Mouse (Mus musculus) midbrain, embryonic 15.5 days (tissue): ENCODE measurements around the gene Btbd9. TPM values are rescaled to one million over a fixed set of nuclear protein-coding genes. Genes with fewer than 3 reads are reported as not detected.

Experiments
- ATAC-seq: fragments of 200-750 bp; cut with Nextera tagmentation; replicated peaks from 2 replicates; pipeline ENCODE4 v1.8.0; 2017; ENCODE audit warnings: moderate TSS enrichment
- H3K27ac ChIP-seq: fragments of 300-500 bp; sonication (generic); 2 replicates; pipeline ENCODE4 v1.5.1; 2015; ENCODE audit warnings: mild to moderate bottlenecking, inconsistent platforms
- H3K27me3 ChIP-seq: fragments of 300-500 bp; sonication (generic); replicated peaks from 2 replicates; pipeline ENCODE4 v1.6.1; 2015; ENCODE audit warnings: inconsistent platforms
- H3K36me3 ChIP-seq: fragments of 300-500 bp; sonication (generic); replicated peaks from 2 replicates; pipeline ENCODE4 v1.6.1; 2015; ENCODE audit warnings: inconsistent platforms
- H3K4me1 ChIP-seq: fragments of 300-500 bp; sonication (generic); 2 replicates; pipeline ENCODE4 v1.6.1; 2015; ENCODE audit warnings: inconsistent platforms
- H3K4me2 ChIP-seq: fragments of 300-500 bp; sonication (generic); 2 replicates; pipeline ENCODE4 v1.6.1; 2015; ENCODE audit warnings: inconsistent platforms, mild to moderate bottlenecking, moderate library complexity
- H3K4me3 ChIP-seq: fragments of 300-500 bp; sonication (generic); 2 replicates; pipeline ENCODE4 v1.5.1; 2015; ENCODE audit warnings: mild to moderate bottlenecking, inconsistent platforms
- H3K9ac ChIP-seq: fragments of 300-500 bp; sonication (generic); 2 replicates; pipeline ENCODE4 v1.6.1; 2015; ENCODE audit warnings: mild to moderate bottlenecking, inconsistent platforms
- H3K9me3 ChIP-seq: fragments of 300-500 bp; sonication (generic); 2 replicates; pipeline ENCODE4 v1.6.1; 2016; ENCODE audit warnings: inconsistent platforms
- WGBS: fragments of 180-500 bp; shearing (Covaris S2); methylation state at CpG from one replicate; pipeline ENCODE4 v1.1.7; 2015; ENCODE audit warnings: mixed read lengths; 5-methylcytosine and 5-hydroxymethylcytosine counted together
- polyA plus RNA-seq: library from polyadenylated mRNA; unstranded; fragments of >200 nt; fragmentation: Nextera tagmentation; extraction: Ambion mirVana; gene quantifications from 2 replicates; pipeline ENCODE4 v1.2.1, GENCODE M21; 2015

Btbd9 gene
- polyA plus RNA-seq, 1 experiment from 2014 or later: 163 TPM

GRCm38 (mm10) chr17:30610739-30611138, 34.5 kb upstream of the Btbd9 start:
- Histone ChIP-seq H3K36me3 (no peaks in the 10 kb centered on the region), H3K27ac (no peak overlapping the region), H3K4me2 (no peak overlapping the region), H3K4me1 (peaks cover 12% of the 10 kb centered on the region), H3K27me3 (no peaks in the 10 kb centered on the region), H3K9me3 (no peaks in the 10 kb centered on the region), H3K4me3 (no peak overlapping the region), H3K9ac (no peak overlapping the region)
- WGBS: 34% methylated on average over 1 of the region's 1 CpGs
- ATAC-seq: no peak

- no peak for ATAC-seq
- Histone ChIP-seq H3K9ac (no peak overlapping the region), H3K4me2 (no peak overlapping the region), H3K27me3 (no peaks in the 10 kb centered on the region), H3K27ac (no peak overlapping the region), H3K36me3 (no peaks in the 10 kb centered on the region), H3K9me3 (no peaks in the 10 kb centered on the region), H3K4me3 (no peak overlapping the region), H3K4me1 (peaks cover 12% of the 10 kb centered on the region)
- 98% methylated on average over 5 of the region's 5 CpGs for WGBS
Measured at GRCm38 (mm10) chr17:30609980-30610307, 33.7 kb upstream of the Btbd9 start.

- WGBS: 90% methylated on average over 16 of the region's 16 CpGs
- Histone ChIP-seq H3K27me3 (no peaks in the 10 kb centered on the region), H3K4me1 (peaks cover 12% of the 10 kb centered on the region), H3K9ac (no peak overlapping the region), H3K27ac (no peak overlapping the region), H3K9me3 (no peaks in the 10 kb centered on the region), H3K36me3 (no peaks in the 10 kb centered on the region), H3K4me3 (no peak overlapping the region), H3K4me2 (no peak overlapping the region)
- no peak for ATAC-seq
Measured at GRCm38 (mm10) chr17:30609305-30609979, 33.2 kb upstream of the Btbd9 start.

GRCm38 (mm10) chr17:30607909-30608495, 31.7 kb upstream of the Btbd9 start:
- H3K4me1 ChIP-seq: peaks cover 12% of the 10 kb centered on the region
- H3K4me2 ChIP-seq: no peak overlapping the region
- no peaks in the 10 kb centered on the region for H3K27me3 ChIP-seq
- no peaks in the 10 kb centered on the region for H3K9me3 ChIP-seq
- 56% methylated on average over 8 of the region's 8 CpGs for WGBS
- no peak overlapping the region for H3K9ac ChIP-seq
- ATAC-seq: no peak
- H3K36me3 ChIP-seq: no peaks in the 10 kb centered on the region
- no peak overlapping the region for H3K4me3 ChIP-seq
- H3K27ac ChIP-seq: no peak overlapping the region

- Histone ChIP-seq H3K27me3 (no peaks in the 10 kb centered on the region), H3K36me3 (no peaks in the 10 kb centered on the region), H3K4me3 (no peak overlapping the region), H3K4me1 (peaks cover 12% of the 10 kb centered on the region), H3K9ac (no peak overlapping the region), H3K4me2 (no peak overlapping the region), H3K9me3 (no peaks in the 10 kb centered on the region), H3K27ac (no peak overlapping the region)
- 93% methylated on average over 7 of the region's 7 CpGs for WGBS
- no peak for ATAC-seq
Measured at GRCm38 (mm10) chr17:30607330-30607729, 31.0 kb upstream of the Btbd9 start.

- H3K36me3 ChIP-seq: no peaks in the 10 kb centered on the region
- no peak overlapping the region for H3K9ac ChIP-seq
- no peak for ATAC-seq
- WGBS: 77% methylated on average over 8 of the region's 8 CpGs
- no peaks in the 10 kb centered on the region for H3K9me3 ChIP-seq
- H3K4me2 ChIP-seq: no peak overlapping the region
- no peak overlapping the region for H3K27ac ChIP-seq
- H3K27me3 ChIP-seq: no peaks in the 10 kb centered on the region
- no peak overlapping the region for H3K4me3 ChIP-seq
- peaks cover 9% of the 10 kb centered on the region for H3K4me1 ChIP-seq
Measured at GRCm38 (mm10) chr17:30606634-30607081, 30.4 kb upstream of the Btbd9 start.

GRCm38 (mm10) chr17:30606206-30606605, 29.9 kb upstream of the Btbd9 start:
- Histone ChIP-seq H3K4me3 (no peak overlapping the region), H3K4me1 (peaks cover 5% of the 10 kb centered on the region; the same call in 1 of the 2 replicates), H3K27me3 (no peaks in the 10 kb centered on the region), H3K9ac (no peak overlapping the region), H3K27ac (no peak overlapping the region), H3K36me3 (no peaks in the 10 kb centered on the region), H3K4me2 (no peak overlapping the region), H3K9me3 (no peaks in the 10 kb centered on the region)
- ATAC-seq: no peak
- WGBS: 83% methylated on average over 11 of the region's 11 CpGs

- WGBS: 80% methylated on average over 5 of the region's 5 CpGs
- no peak for ATAC-seq
Measured at GRCm38 (mm10) chr17:30605001-30605400, 28.7 kb upstream of the Btbd9 start.

GRCm38 (mm10) chr17:30604296-30604695, 28.0 kb upstream of the Btbd9 start:
- ATAC-seq: no peak
- Histone ChIP-seq H3K27ac (no peak overlapping the region), H3K4me1 (0 out of 2 replicates have a peak, but pooled peaks cover 3% of the 10 kb centered on the region), H3K9me3 (no peaks in the 10 kb centered on the region), H3K27me3 (no peaks in the 10 kb centered on the region), H3K9ac (no peak overlapping the region), H3K36me3 (no peaks in the 10 kb centered on the region), H3K4me3 (no peak overlapping the region), H3K4me2 (no peak overlapping the region)
- WGBS: 88% methylated on average over 6 of the region's 6 CpGs

More at GRCm38 (mm10) chr17:30605001-30605400, 28.7 kb upstream of the Btbd9 start:
- Histone ChIP-seq H3K4me2 (no peak overlapping the region), H3K27ac (no peak overlapping the region), H3K4me3 (no peak overlapping the region), H3K36me3 (no peaks in the 10 kb centered on the region), H3K9me3 (no peaks in the 10 kb centered on the region), H3K4me1 (0 out of 2 replicates have a peak, but pooled peaks cover 3% of the 10 kb centered on the region), H3K27me3 (no peaks in the 10 kb centered on the region), H3K9ac (no peak overlapping the region)

- Histone ChIP-seq H3K4me3 (no peak overlapping the region), H3K9me3 (no peaks in the 10 kb centered on the region), H3K27ac (no peak overlapping the region), H3K27me3 (no peaks in the 10 kb centered on the region), H3K9ac (no peak overlapping the region), H3K36me3 (peaks cover 3% of the 10 kb centered on the region; the same call in 1 of the 2 replicates), H3K4me2 (no peak overlapping the region), H3K4me1 (no peaks in the 10 kb centered on the region)
- 95% methylated on average over 14 of the region's 14 CpGs for WGBS
- no peak for ATAC-seq
Measured at GRCm38 (mm10) chr17:30602175-30602574, 25.9 kb upstream of the Btbd9 start.

- 74% methylated on average over 5 of the region's 5 CpGs for WGBS
Measured at GRCm38 (mm10) chr17:30598300-30598699, 22.0 kb upstream of the Btbd9 start.

GRCm38 (mm10) chr17:30597786-30598185, 21.5 kb upstream of the Btbd9 start:
- Histone ChIP-seq H3K4me3 (no peak overlapping the region), H3K27me3 (no peaks in the 10 kb centered on the region), H3K9ac (no peak overlapping the region), H3K27ac (no peak overlapping the region), H3K36me3 (peaks cover 9% of the 10 kb centered on the region; the same call in 1 of the 2 replicates), H3K4me1 (peaks cover 10% of the 10 kb centered on the region; the same call in 1 of the 2 replicates), H3K4me2 (no peak overlapping the region), H3K9me3 (no peaks in the 10 kb centered on the region)
- ATAC-seq: no peak
- WGBS: 91% methylated on average over 9 of the region's 9 CpGs

More at GRCm38 (mm10) chr17:30598300-30598699, 22.0 kb upstream of the Btbd9 start:
- Histone ChIP-seq H3K27ac (no peak overlapping the region), H3K36me3 (peaks cover 6% of the 10 kb centered on the region; the same call in 1 of the 2 replicates), H3K27me3 (no peaks in the 10 kb centered on the region), H3K4me1 (peaks cover 10% of the 10 kb centered on the region; the same call in 1 of the 2 replicates), H3K9me3 (no peaks in the 10 kb centered on the region), H3K4me2 (no peak overlapping the region), H3K4me3 (no peak overlapping the region), H3K9ac (no peak overlapping the region)
- ATAC-seq: no peak

- no peak overlapping the region for H3K4me3 ChIP-seq
- no peaks in the 10 kb centered on the region for H3K9me3 ChIP-seq
- ATAC-seq: no peak
- H3K27me3 ChIP-seq: no peaks in the 10 kb centered on the region
- peaks cover 12% of the 10 kb centered on the region; the same call in 1 of the 2 replicates for H3K36me3 ChIP-seq
- no peak overlapping the region for H3K27ac ChIP-seq
- H3K9ac ChIP-seq: no peak overlapping the region
- peaks cover 15% of the 10 kb centered on the region for H3K4me1 ChIP-seq
- WGBS: 64% methylated on average over 6 of the region's 6 CpGs
- H3K4me2 ChIP-seq: no peak overlapping the region
Measured at GRCm38 (mm10) chr17:30594846-30595245, 18.6 kb upstream of the Btbd9 start.
